Mouse (Mus musculus) adrenal gland, adult 18-20 months (tissue): ENCODE data around the gene Tmem132d. TPM values are rescaled to one million over a fixed set of nuclear protein-coding genes. Genes with fewer than 3 reads are reported as not detected.

Source experiments
- DNase-seq, 2 experiments: peaks; one replicate each; pipeline ENCODE4 v3.0.0; 2021 to 2022; ENCODE audit warnings: low spot score in 2 of 2
- total RNA-seq, 2 experiments: library from RNA; stranded (reverse); gene quantifications; 1 replicate in 1 of 2; 2 replicates in 1 of 2; pipeline ENCODE4 v1.2.3; 2021

Gene Tmem132d
- total RNA-seq, 2 experiments from 2014 or later, result 0.06 TPM; not detected in 1

DNA sequence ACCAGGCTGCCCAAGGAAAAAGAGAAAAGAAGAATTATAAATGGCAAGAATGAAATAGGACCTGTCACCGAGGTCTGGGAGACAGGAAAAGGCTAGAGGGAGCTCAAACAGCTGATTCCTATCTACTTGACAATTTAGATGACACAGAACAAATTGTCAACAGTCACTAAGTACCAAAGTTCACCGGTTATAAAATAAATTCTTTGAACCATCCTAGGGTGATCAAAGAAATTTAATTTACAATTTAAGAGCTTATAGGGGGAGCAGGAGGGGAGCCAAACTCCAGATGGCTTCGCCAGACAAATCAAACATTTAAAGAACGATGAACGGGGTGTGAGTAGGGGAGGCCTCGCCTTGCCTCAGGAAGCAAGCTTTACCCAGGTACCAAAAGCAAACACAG lies 20.6 kb downstream of the Tmem132d start:
- DNase-seq, result no peak

DNA sequence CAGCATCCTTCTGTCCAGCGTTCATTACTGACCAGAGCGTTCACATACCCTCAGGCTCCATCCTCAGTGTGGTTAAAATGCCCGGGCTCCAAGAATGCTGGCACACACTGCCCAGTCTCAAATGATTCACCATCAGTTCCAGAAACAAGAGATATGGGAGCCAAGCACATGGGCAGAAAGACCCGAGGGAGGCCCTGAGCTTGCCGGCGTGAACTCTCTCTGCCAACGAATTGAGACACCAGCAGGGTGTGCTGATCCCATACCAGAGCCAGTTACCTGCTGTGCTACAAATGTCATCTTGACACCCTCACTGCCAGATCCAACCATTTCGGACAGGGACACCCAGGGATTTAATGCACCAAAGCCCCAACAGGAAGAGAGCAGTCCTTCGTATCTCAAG lies 25.3 kb downstream of the Tmem132d start:
- no peak for DNase-seq

DNA sequence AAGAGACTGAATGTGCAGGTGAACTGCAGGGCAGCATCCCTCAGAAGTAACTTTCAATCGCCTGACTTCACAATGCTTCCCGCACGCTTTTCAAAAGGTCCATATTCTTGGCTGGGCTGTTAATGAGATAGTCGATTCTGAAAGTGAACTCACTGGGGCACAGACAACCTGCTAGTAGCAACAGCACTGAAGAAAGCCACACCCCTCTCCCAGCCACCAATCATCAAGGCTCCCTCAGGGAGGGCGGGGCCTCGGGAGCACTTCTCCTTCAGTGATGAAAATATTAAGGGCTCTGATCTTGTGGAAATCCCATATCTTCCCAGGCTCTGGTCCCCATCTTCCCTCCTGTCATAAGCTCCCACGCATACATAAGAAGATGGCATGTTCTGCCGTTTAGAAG lies 27.8 kb downstream of the Tmem132d start:
- no peak for DNase-seq

DNA sequence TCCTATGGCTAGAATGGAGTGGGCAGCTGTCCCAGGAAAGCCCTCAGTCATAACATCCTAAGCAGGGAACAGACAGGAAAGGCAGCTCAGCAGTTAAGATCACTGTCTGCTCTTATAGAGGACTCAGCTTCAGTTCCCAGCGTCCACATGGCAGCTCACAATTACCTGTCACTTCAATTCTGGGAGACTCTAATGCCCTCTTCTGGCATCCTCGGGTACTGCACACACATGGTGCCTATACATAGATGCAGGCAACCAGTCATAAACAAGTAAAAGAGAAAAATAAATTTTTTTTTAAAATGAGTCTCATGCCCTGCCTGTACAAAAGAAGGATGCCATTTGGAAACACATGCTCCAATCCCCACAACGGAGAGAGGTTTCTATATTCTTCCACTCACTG lies 28.7 kb downstream of the Tmem132d start:
- no peak for DNase-seq

DNA sequence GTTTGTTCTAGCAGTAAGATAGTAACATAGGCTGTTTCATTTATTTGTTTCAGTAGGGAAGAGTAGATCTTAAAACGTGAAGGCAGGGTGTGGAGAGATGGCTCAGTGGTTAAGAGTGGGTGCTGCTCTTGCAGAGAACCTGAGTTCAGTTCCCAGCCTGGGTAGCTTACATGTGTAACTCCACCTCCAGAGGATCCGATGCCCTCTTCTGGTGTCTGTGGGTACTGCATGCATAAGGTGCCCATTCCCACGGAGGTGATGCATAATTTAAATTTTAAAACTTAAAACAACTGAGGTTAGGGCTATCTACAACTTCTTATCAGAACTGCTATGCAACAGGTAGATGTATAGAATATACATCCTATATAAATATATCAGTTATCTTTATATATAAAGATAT lies 40.5 kb downstream of the Tmem132d start:
- no peak for DNase-seq

DNA sequence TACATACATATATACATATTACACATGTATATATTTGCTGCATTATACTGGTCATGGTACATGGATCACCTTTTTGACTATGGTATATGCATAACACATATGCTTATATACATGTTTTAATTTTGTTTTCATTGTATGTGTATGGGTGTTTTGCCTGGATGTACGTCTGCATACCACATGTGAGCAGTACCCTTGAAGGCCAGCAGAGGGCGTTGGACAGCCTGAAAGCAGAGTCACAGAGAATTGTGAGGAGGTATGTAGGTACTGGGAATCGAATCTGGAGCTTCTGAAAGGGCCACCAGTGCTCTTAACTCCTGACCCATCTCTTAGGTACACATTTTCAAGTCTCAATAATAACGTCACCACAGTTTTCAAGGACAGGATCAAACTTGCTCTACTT lies 43.2 kb downstream of the Tmem132d start:
- no peak for DNase-seq

DNA sequence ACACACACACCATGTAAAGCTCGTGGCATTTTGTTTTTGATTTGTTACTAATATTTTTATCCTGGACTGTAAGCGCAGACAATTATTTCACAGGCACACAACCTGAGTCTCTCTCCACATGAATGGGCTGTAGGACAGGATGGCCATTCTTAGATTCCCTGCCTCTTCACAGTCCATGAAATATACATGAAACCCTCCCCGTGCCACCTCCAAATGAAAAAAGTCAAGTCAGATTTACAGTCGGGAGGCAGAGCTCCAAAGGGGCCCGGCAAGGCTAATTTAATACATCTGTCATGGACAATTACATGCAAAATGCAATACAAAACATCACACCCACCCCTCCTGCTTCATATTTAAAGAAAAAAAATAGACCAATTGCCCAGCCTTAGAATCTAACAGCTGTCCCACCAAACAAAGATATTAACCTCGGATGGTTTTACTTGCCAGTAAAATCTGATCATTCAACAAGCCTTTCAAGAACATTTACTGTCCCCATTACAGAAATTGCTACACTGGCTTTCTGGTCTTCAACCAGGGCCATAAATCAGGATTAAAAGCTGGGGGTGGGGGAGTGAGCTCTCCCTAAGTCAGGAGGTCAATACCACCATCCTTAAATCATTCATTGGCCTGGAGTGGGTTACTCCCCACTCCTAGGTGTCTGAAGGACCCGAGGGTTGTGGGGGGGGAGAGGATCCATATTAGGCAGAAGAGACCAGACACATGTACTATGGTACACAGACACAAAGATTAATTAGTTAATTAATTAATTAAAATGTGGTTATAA lies 44.3 kb downstream of the Tmem132d start:
- DNase-seq, result no peak

DNA sequence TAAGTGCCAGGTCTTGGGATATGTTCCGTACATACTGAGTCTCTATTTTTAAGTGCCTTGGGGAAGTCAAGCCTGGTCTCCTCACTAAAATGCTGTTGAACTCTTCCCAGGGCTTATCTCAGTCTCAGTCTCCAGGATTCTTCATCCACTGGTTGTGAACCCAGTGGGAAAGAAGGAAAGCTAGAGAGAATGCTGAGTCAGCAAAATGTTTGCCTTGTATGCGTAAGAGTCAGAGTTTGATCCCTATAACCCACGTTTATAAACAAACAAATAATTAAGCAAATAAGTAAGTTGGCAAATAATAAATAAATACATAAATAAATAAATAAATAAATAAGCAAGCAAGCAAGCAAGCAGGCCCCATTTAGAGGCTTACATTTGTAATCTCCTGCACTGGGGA lies 63.1 kb downstream of the Tmem132d start:
- DNase-seq, result no peak

DNA sequence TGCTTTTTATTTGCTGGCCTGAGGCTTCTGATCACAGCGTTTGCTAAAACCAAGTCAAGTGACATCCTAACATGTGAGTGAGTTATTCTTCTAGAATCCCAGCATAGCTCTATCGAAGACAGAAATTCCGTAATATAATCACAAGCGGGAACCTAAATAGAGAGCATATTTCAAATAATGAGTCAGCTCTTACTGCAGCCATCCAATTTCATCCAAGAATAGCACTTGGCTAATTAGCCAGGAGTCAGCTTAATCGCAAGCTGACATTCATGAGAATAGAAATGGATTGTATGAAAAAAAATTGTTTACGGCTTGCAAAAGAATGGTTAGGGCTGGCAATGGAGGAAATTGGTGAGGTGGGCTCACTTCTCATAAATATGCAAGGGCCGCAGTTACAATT lies 63.8 kb downstream of the Tmem132d start:
- no peak for DNase-seq

DNA sequence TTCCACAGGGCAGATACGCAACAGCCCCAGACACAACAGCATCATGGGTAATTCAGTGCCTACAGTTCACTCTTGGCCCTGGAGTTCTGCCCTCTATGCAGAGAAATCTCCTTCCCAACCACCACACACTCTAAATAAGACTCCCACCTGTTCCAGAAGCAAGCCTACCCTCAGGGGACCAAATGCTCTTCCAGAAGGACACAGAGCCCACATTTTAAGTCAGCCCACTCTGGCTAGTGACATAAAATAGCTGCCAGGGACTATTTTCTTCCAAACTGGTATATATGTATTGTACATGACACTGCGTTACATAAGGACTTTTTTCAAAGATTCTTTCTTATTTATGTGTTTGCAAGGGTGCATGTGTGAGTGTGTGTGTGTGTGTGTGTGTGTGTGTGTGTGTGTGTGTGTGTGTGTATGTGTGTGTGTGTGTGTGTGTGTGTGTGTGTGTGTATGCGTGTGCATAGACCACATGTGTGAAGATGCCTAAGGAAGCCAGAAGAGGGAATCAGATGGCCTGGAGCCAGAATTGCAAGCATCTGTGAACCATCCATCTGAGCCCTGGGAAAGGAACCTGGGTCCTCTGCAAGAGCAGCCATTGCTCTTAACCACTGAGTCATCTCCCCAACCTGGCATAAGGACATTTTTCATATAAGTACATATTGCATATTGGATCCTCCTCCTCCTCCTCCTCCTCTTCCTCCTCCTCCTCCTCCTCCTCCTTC lies 67.5 kb downstream of the Tmem132d start:
- no peak for DNase-seq

DNA sequence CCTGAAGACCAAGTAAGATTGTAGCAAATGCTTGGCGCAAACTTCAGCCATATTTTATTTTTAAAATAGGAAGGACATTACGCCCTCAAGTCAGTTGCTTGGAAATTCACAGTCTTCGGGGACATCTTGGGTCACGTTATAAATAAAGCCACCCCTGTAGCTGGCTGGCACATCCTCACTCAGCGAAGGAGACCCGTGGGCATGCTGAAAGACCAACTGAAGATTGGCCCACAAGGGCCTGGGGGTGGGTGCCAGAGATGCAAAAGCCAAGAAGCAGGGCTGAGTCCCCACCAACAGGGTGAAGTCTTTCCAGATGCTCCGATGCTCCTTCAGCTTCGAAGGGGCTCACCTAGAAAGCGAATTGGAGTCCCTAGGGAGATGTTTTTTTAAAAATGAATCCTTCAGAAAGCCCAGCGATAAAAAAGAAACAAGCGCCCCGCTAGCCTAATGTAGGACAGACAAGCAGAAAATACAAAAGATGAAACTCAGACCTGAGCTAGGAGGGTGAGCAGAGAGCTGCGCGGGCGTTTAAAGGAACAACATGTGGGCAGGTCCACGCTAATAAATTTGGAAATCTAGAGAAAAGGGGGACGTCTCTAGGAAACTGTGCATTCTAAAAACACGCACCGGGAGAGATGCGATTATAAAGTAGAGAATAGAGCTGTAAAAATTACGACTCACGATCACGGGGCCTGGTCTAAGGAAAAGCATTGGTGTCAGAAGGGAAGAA lies 71.8 kb downstream of the Tmem132d start:
- DNase-seq, result no peak

DNA sequence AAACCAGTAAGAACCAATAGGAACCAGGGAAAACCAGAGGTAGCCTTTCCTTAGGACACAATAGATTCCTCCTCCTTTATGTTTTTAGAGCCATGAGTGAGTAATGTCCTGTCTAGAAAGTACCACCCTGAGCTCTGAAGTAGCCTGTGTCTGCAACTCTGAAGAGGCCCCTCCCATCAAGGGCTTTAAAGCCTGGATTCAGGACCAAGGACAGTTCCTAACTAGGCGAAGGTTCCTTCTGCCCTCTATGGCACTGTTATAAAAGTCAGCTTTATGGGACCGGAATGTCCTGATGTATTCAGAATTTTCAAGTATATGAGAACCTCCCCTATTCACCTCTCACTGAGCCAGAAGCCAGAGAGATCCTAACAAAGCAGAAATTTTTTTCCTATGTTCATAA lies 84.0 kb downstream of the Tmem132d start:
- DNase-seq, result no peak

DNA sequence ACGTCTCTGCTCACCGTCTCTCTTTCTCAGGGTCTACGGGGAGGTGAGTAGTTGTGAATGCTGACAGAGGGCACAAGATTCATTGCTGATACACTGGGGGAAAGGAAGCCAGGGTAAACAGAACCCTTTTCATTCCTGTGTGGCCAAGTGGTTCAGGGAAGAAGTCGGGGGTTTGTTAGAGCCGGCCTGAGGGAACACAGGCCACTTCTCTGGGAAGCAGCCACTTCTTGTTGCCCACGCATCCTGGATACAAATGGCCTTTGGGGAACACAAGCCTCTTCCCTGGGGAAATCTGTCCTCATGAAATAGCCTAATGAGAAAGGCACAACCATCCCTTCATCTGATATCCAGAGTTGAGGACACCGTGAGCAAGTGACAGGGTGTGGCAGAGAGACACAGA lies 96.0 kb downstream of the Tmem132d start:
- DNase-seq, result no peak

DNA sequence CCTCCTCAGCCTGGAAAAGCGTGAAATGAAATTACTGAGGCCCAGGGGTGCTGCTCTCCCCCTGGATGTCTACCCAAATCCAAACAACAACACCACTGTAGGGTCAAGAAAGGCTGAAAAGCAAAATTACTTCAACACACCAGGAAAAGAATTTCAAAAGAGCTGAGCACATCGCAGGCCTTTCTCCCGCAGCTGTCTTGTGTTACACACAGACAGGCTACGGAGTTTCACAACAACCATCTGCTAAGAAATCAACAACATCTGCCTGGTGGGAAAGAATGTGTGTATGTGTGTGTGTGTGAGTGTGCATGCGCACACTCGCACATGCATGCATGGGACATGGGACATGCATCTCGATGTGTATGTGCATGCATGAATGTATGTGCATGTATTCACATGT lies 100.1 kb downstream of the Tmem132d start:
- no peak for DNase-seq

DNA sequence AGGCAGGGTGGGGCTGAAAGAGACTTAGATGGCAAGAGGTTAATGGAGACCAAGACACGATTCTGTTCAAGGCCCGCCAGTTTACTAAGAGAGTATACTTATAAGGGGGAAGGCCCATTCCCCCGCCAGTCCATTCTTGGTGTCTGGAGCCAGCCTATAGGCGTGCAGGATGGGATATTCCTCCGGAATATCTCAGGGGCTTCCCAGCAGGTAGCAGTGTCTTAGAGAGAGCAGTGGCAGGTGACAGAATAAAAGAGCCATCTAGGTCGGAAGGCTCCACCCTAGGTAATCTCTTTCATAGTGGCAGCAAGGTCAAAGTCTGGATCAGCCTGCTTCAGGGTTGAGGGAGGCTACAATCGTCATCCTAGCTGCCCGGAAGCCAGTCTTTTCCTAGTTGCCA lies 102.5 kb downstream of the Tmem132d start:
- DNase-seq, result no peak

DNA sequence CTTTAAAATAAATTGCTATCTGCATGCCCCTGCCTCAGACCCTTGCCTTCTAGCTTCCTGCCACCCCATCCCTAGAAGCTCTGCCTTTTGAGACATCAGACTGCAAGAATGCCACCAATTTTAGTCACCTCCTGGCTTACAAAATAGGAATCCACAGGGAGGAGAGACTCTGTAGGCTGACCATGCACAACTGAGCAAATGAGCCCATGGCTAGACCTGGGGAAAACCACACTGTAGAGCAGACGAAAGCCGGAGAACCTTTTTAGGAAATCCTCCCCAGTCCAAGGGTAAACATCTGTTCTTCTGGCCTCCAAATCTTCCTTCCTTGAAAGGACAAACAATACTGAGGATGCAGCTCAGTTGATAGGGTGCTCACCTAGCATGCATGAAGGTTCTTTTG lies 130.5 kb downstream of the Tmem132d start:
- DNase-seq, result no peak

DNA sequence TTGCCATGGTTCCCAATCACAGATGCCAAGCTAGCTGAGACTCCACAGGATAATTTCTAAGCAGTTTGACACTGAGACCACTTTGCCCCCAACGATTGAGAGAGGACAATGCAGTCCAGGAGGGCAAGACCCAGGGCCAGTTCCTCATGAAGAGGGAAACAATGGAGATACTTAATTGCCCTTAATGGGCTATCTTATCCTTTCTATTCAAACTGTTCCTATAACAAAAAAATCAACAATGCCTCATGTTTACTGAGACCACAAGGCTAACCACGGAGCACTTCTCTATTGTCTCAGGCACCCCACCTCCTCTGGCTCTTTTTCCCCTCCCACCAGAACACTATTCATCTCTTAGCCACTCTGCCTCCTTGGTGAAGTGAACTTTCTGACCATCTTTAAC lies 141.7 kb downstream of the Tmem132d start:
- DNase-seq, result no peak

DNA sequence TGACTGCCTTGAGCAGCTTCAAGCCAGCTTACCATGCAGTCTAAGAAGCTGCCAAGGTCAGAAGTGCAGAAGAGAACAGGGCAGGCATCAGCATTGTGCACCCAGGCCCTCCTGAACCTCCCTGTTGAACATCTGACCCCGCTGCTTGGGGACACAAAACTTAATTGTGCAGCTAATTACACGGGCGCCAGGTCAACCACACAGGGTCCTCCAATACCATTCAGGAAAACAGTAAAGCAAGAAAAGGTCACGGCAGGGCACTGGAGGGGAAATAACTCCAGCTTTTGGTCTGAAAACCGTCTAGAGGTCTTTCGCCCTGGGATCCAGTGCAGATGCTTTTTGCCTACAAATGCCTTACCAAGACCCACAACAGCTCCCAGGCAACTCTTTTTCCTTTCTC lies 159.6 kb downstream of the Tmem132d start:
- DNase-seq, result no peak

DNA sequence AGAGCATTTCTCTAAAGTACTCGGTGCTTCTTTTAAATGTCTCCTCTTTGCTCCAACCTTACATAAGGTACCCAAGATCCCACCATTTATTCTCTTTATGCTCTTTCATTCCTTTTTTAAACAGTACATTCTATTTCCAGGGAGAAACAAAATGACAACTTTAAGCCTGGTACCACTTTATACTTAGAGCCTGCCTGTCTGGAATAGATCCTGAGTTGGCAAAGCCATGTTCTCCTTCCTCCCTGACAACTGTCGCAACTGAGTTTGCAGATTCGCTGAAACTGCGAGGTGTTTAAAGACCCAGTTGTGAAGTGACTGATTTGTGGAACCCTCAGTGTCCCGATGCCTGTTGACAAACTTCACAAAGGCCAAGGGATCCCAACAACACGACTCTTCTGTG lies 165.5 kb downstream of the Tmem132d start:
- DNase-seq, result no peak

DNA sequence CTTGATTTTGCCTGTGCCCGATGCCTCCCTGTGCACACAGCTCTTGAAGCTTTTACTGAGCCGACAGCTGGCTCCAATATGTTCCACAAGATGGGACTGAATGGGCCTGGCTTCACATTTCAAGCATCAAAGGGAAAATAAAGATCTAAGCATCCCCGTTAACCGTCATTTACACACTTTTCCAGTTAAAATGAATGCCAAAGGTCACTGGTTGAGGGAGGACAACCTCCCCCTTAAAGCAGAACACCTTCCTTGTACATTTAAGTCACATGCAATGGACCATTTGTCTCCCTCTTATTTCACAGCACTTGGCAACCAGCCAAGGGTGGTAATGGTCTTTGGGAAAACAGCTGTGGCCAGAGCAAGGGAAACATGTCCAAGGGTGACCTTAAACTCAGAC lies 188.7 kb downstream of the Tmem132d start:
- no peak for DNase-seq

DNA sequence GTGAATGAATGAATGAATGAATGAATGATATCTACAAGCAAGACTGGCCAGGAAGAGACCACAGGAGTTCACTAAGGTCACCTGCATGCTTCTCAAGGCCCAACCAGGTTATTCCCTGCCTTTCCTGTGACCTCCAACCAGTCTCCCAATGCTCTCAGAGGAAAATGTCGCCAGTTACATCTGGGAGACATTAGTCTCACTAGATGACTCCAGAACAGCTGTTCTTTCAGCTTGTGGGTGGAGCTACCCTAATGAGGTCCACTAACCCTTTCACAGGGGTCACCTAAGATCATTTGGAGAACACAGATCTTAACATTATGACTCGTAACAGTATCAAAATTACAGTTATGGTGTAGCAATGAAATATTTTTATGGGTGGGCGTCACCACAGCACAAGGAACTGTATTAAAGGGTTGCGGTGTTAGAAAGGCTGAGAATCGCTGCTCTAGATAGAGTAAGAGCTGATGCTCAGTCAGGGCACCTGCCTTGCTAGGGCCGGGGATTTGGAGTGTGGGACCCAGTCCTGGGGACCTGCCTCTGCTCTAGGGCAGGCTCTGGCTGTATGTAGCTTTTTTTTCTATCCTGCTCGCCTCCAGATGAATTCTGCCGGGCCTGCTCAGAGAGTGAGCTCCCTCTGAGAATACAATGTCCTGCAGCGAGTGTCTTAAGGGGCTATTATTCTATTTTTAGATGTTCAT lies 196.1 kb downstream of the Tmem132d start:
- no peak for DNase-seq

DNA sequence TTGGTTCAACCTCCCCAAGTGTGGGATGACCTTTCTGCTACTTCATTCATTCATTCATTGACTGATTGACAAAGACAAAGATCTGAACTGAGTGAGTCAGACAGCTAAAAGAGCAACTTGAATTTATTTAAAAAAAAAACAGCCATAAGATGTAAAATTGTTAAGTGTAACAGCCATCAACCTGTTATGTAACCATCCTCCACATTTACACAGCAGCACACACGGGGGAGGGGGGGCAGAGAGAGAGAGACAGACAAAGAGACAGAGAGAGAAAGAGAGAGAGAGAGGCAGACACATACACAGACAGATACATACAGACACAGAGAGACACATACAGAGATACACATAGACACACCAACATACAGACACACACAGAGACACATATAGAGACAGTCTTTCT lies 197.3 kb downstream of the Tmem132d start:
- DNase-seq, result no peak
